Mouse (Mus musculus) cerebral cortex, adult 2 months (tissue): ENCODE data around the gene Dctn2.

Source experiments
- WGBS: fragments of 180-500 bp; shearing (Covaris S2); methylation state at CpG from one replicate; pipeline ENCODE4 v1.1.7; 2018; 5-methylcytosine and 5-hydroxymethylcytosine counted together

Dctn2 gene

GRCm38 (mm10) chr10:127264336-127264735, 1.8 kb upstream of the Dctn2 start:
- 72% methylated on average over 8 of the region's 8 CpGs for WGBS

GRCm38 (mm10) chr10:127264971-127265370, 1.2 kb upstream of the Dctn2 start:
- 69% methylated on average over 4 of the region's 4 CpGs for WGBS

- 27% methylated on average over 4 of the region's 4 CpGs for whole genome bisulfite sequencing
Observed at GRCm38 (mm10) chr10:127265727-127266111, 449 bp upstream of the Dctn2 start.

- WGBS = 53% methylated on average over 5 of the region's 5 CpGs
Observed at GRCm38 (mm10) chr10:127267318-127267717, 1.1 kb downstream of the Dctn2 start.

GRCm38 (mm10) chr10:127268401-127268800, 2.2 kb downstream of the Dctn2 start:
- WGBS = 53% methylated on average over 5 of the region's 5 CpGs

- WGBS = 48% methylated on average over 12 of the region's 12 CpGs
Observed at GRCm38 (mm10) chr10:127269036-127269435, 2.9 kb downstream of the Dctn2 start.

GRCm38 (mm10) chr10:127269884-127270283, 3.7 kb downstream of the Dctn2 start:
- WGBS = 69% methylated on average over 4 of the region's 4 CpGs

GRCm38 (mm10) chr10:127272371-127272770, 6.2 kb downstream of the Dctn2 start:
- 88% methylated on average over 5 of the region's 5 CpGs for WGBS

GRCm38 (mm10) chr10:127274261-127275022, 8.3 kb downstream of the Dctn2 start:
- WGBS = 90% methylated on average over 11 of the region's 11 CpGs

GRCm38 (mm10) chr10:127279730-127280129, 13.6 kb downstream of the Dctn2 start:
- 81% methylated on average over 2 of the region's 2 CpGs for WGBS

GRCm38 (mm10) chr10:127281316-127281715, 15.1 kb downstream of the Dctn2 start:
- WGBS = 58% methylated on average over 8 of the region's 8 CpGs

GRCm38 (mm10) chr10:127282620-127283215, 16.6 kb downstream of the Dctn2 start:
- 73% methylated on average over 13 of the region's 13 CpGs for WGBS

GRCm38 (mm10) chr10:127284105-127284622, 18.0 kb downstream of the Dctn2 start:
- WGBS = 91% methylated on average over 7 of the region's 7 CpGs

- 76% methylated on average over 10 of the region's 11 CpGs for WGBS
Observed at GRCm38 (mm10) chr10:127284724-127285500, 18.7 kb downstream of the Dctn2 start.

GRCm38 (mm10) chr10:127285644-127286043, 19.5 kb downstream of the Dctn2 start:
- 71% methylated on average over 13 of the region's 13 CpGs for whole genome bisulfite sequencing

- 52% methylated on average over 7 of the region's 7 CpGs for WGBS
Observed at GRCm38 (mm10) chr10:127286194-127286593, 20.0 kb downstream of the Dctn2 start.

GRCm38 (mm10) chr10:127286730-127287129, 20.6 kb downstream of the Dctn2 start:
- 50% methylated on average over 7 of the region's 7 CpGs for WGBS

- WGBS = 46% methylated on average over 15 of the region's 15 CpGs
Observed at GRCm38 (mm10) chr10:127287271-127287935, 21.2 kb downstream of the Dctn2 start.

- WGBS = 0% methylated on average over 3 of the region's 3 CpGs
Observed at GRCm38 (mm10) chr10:127287936-127288293, 21.7 kb downstream of the Dctn2 start.

GRCm38 (mm10) chr10:127288328-127288799, 22.2 kb downstream of the Dctn2 start:
- WGBS = 1% methylated on average over 16 of the region's 28 CpGs

GRCm38 (mm10) chr10:127288800-127289572, 22.8 kb downstream of the Dctn2 start, which contains the start of gene Mbd6:
Mbd6 (minus strand) TSS chr10:127289018.
- WGBS = under 1% methylated on average over 62 of the region's 65 CpGs
